Comparison of ENCODE assay signal across 24 mouse cellular contexts in the genomic region with DNA sequence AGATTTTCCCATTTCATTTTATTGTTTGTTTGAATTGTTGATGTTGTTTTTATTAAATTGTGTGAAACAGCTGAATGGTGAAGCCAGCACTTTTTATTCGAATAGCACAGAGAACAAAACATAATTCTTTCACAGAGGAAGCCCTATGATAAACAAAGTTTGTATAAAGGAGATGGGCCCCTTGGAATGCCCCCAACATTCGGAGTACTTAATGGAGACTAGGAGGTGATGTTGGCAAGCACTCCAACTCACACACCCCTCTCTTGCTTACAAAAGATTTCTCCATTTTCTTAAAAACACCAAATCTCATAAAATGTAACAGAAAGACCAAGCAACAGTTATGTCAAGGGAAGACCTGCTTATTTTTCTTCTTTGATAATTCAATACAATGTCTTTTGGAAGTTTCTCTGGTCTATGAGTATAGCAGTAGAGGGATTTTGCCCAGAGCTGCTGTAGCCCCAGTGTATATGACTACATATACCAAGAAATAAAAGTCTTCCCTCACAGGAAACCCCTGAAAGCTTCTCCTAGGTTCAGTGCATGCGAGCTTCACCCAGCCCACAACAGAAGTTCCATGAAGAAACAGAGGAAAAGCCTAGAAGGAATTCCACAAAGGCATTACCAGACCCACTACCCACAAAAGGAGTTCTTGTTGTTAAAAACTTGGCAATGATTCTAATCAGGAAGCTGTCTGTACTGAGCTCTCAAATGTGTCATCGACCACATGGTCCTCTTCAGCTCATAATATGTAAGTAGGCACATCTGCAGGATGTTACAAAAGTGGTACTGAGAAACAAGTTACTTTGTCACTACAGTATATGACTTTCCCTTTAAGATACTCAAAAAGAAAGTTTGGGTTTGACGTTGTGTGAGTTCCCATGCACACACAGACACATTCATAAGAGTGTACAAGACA.
DNase-seq lines count a peak whose midpoint lies in the region; ATAC-seq and TF ChIP-seq lines count a peak whose summit lies in the region.
"Had no signal": no experiment of that assay in that cellular context is flagged by ENCODE, and none has a peak within 500 bp of the region (broad histone marks: within the 10 kb centered on the region; RNA-seq: fewer than 3 reads in every experiment).

No protein-coding gene starts in this region.

- WGBS in embryonic facial prominence, embryonic 14.5 days: 72% methylated on average over 5 of the region's 5 CpGs
- WGBS in embryonic facial prominence, embryonic 10.5 days: 83% methylated on average over 5 of the region's 5 CpGs
- 39% methylated on average over 5 of the region's 5 CpGs for WGBS in lung, postnatal 0 days
- 87% methylated on average over 5 of the region's 5 CpGs for WGBS in forebrain, embryonic 10.5 days

- no peak for TF ChIP-seq CTCF in lung, postnatal 0 days (IDR thresholded peaks at IDR 0.05)

- no peak overlapping the region for H3K4me2 ChIP-seq in embryonic facial prominence, embryonic 14.5 days (ENCODE audit: low read depth, low read length)
- H3K4me2 ChIP-seq in lung, postnatal 0 days (replicated peaks; ENCODE audit: low read depth, low read length): no peak overlapping the region
- peak overlapping the region; percentile 4 for H3K4me2 ChIP-seq in myocyte (ENCODE audit: low read depth)
- H3K4me2 ChIP-seq: intestine, embryonic 15.5 days; limb, embryonic 12.5 days; liver, embryonic 15.5 days had no signal

- intact Hi-C loops in heart, postnatal 25 days (cut with DNase I): loop anchor here (5.0 to 10.0 kb wide), 3 partner anchors 53 to 653 kb away; no protein-coding TSS in a partner anchor

- no peak overlapping the region for H3K9ac ChIP-seq in embryonic facial prominence, embryonic 14.5 days (ENCODE audit: low read depth, low read length)
- H3K9ac ChIP-seq in lung, postnatal 0 days (replicated peaks; ENCODE audit: low read depth): no peak overlapping the region
- H3K9ac ChIP-seq: forebrain, postnatal 0 days; intestine, embryonic 15.5 days; limb, embryonic 12.5 days; liver, embryonic 15.5 days had no signal

- no peak for TF ChIP-seq EP300 in lung, postnatal 0 days (IDR thresholded peaks at IDR 0.05)

- DNase-seq in embryonic facial prominence, embryonic 14.5 days (ENCODE audit: low spot score): peak; percentile 7
- DNase-seq in embryonic facial prominence, embryonic 10.5 days (ENCODE audit: low spot score): no peak
- DNase-seq in lung, postnatal 0 days (ENCODE audit: low spot score): peak; percentile 24
- DNase-seq in forebrain, embryonic 10.5 days (ENCODE audit: extremely low spot score, low spot score): no peak
- no peak for DNase-seq in heart, postnatal 25 days (ENCODE audit: low spot score)
- DNase-seq: adrenal gland, postnatal 36 days; cerebellum, adult 2 months; cerebellum, postnatal 14 days; forebrain, postnatal 0 days; heart, postnatal 14 days; kidney, adult 2 months; kidney, postnatal 36 days; midbrain, embryonic 14.5 days; right cerebral cortex, postnatal 4 days; thymus, adult 2 months had no signal

- H3ac ChIP-seq in myocyte (ENCODE audit: control insufficient read depth, insufficient read length): no peak overlapping the region

- H3K79me2 ChIP-seq in myocyte (ENCODE audit: control insufficient read depth, insufficient read depth): no peaks in the 10 kb centered on the region

- no peak for ATAC-seq in embryonic facial prominence, embryonic 14.5 days (ENCODE audit: low read depth)
- ATAC-seq in CD4-positive, CD25-positive, alpha-beta regulatory T cell, adult 4 months: peak; percentile 34
- no peak for ATAC-seq in lung, postnatal 0 days
- ATAC-seq: forebrain, postnatal 0 days; hindbrain, embryonic 16.5 days; intestine, embryonic 15.5 days had no signal

- H3K27me3 ChIP-seq in embryonic facial prominence, embryonic 14.5 days (replicated peaks; ENCODE audit: control insufficient read depth, insufficient read depth, low read length): no peaks in the 10 kb centered on the region
- no peaks in the 10 kb centered on the region for H3K27me3 ChIP-seq in embryonic facial prominence, embryonic 10.5 days (replicated peaks; ENCODE audit: low read depth, poor library complexity, severe bottlenecking)
- no peaks in the 10 kb centered on the region for H3K27me3 ChIP-seq in lung, postnatal 0 days (replicated peaks; ENCODE audit: insufficient read depth, low read length)
- no peaks in the 10 kb centered on the region for H3K27me3 ChIP-seq in myocyte (ENCODE audit: control insufficient read depth, insufficient read depth, insufficient read length)
- H3K27me3 ChIP-seq in forebrain, embryonic 10.5 days (ENCODE audit: poor library complexity, severe bottlenecking): no peaks in the 10 kb centered on the region
- H3K27me3 ChIP-seq: intestine, embryonic 15.5 days; limb, embryonic 12.5 days; liver, embryonic 15.5 days had no signal

- no peaks in the 10 kb centered on the region for H3K9me3 ChIP-seq in embryonic facial prominence, embryonic 14.5 days (ENCODE audit: control insufficient read depth, low read length)
- no peaks in the 10 kb centered on the region for H3K9me3 ChIP-seq in embryonic facial prominence, embryonic 10.5 days
- no peaks in the 10 kb centered on the region for H3K9me3 ChIP-seq in lung, postnatal 0 days (ENCODE audit: low read length)
- H3K9me3 ChIP-seq in forebrain, embryonic 10.5 days: no peaks in the 10 kb centered on the region
- H3K9me3 ChIP-seq: intestine, embryonic 15.5 days; limb, embryonic 12.5 days; liver, embryonic 15.5 days had no signal

- H3K4me3 ChIP-seq in embryonic facial prominence, embryonic 14.5 days (ENCODE audit: low read depth, low read length): no peak overlapping the region
- H3K4me3 ChIP-seq in embryonic facial prominence, embryonic 10.5 days: no peak overlapping the region
- H3K4me3 ChIP-seq in lung, postnatal 0 days (ENCODE audit: low read depth, low read length): no peak overlapping the region
- H3K4me3 ChIP-seq in myocyte: no peak overlapping the region
- H3K4me3 ChIP-seq in forebrain, embryonic 10.5 days: no peak overlapping the region
- H3K4me3 ChIP-seq: intestine, embryonic 15.5 days; layer of hippocampus, adult 2 months; left cerebral cortex, adult 2 months; limb, embryonic 12.5 days; liver, embryonic 15.5 days had no signal

- no peak for TF ChIP-seq POLR2A in myocyte (IDR thresholded peaks at IDR 0.05; ENCODE audit: insufficient read length, low read depth)

- no peaks in the 10 kb centered on the region for H3K36me3 ChIP-seq in embryonic facial prominence, embryonic 14.5 days (ENCODE audit: control insufficient read depth, insufficient read depth, low read length)
- H3K36me3 ChIP-seq in embryonic facial prominence, embryonic 10.5 days (replicated peaks): no peaks in the 10 kb centered on the region
- no peaks in the 10 kb centered on the region for H3K36me3 ChIP-seq in lung, postnatal 0 days (ENCODE audit: insufficient read depth, low read length)
- H3K36me3 ChIP-seq in myocyte (ENCODE audit: control insufficient read depth, insufficient read depth): no peaks in the 10 kb centered on the region
- H3K36me3 ChIP-seq in forebrain, embryonic 10.5 days (replicated peaks): no peaks in the 10 kb centered on the region
- H3K36me3 ChIP-seq: intestine, embryonic 15.5 days; limb, embryonic 12.5 days; liver, embryonic 15.5 days had no signal

- no peaks in the 10 kb centered on the region for H3K4me1 ChIP-seq in embryonic facial prominence, embryonic 14.5 days (ENCODE audit: control insufficient read depth, insufficient read depth, low read length)
- H3K4me1 ChIP-seq in embryonic facial prominence, embryonic 10.5 days: peaks cover 6% of the 10 kb centered on the region; the same call in 1 of the 2 replicates
- H3K4me1 ChIP-seq in lung, postnatal 0 days (ENCODE audit: insufficient read depth, low read depth, low read length): no peaks in the 10 kb centered on the region
- no peaks in the 10 kb centered on the region for H3K4me1 ChIP-seq in forebrain, embryonic 10.5 days
- H3K4me1 ChIP-seq: intestine, embryonic 15.5 days; limb, embryonic 12.5 days; liver, embryonic 15.5 days had no signal

- no peak overlapping the region for H3K27ac ChIP-seq in embryonic facial prominence, embryonic 14.5 days (replicated peaks; ENCODE audit: low read depth, low read length)
- no peak overlapping the region for H3K27ac ChIP-seq in embryonic facial prominence, embryonic 10.5 days (replicated peaks)
- no peak overlapping the region for H3K27ac ChIP-seq in lung, postnatal 0 days (ENCODE audit: low read length)
- H3K27ac ChIP-seq in forebrain, embryonic 10.5 days: no peak overlapping the region
- H3K27ac ChIP-seq: intestine, embryonic 15.5 days; layer of hippocampus, adult 2 months; left cerebral cortex, adult 2 months; limb, embryonic 12.5 days; liver, embryonic 15.5 days; macrophage had no signal

TF ChIP-seq in myocyte, 11 proteins besides CTCF, POLR2A, EP300 and RAD21:
- TF ChIP-seq USF1 (IDR thresholded peaks at IDR 0.05; ENCODE audit: low read depth): peak; percentile 22
- no peak for TF ChIP-seq MYOG (IDR thresholded peaks at IDR 0.05; ENCODE audit: control insufficient read depth in 1 of 3, insufficient read depth in 1 of 3, insufficient read length in 2 of 3, low read depth in 2 of 3)

Comparison
In these comparisons a context has a peak if more than half of its experiments do, and no peak if none do; other contexts are left out.
1. DNase-seq: peak in embryonic facial prominence, embryonic 14.5 days (single experiment) and lung, postnatal 0 days (single experiment); none in embryonic facial prominence, embryonic 10.5 days (single experiment), forebrain, embryonic 10.5 days (single experiment) and heart, postnatal 25 days (single experiment).